In the genomic region with DNA sequence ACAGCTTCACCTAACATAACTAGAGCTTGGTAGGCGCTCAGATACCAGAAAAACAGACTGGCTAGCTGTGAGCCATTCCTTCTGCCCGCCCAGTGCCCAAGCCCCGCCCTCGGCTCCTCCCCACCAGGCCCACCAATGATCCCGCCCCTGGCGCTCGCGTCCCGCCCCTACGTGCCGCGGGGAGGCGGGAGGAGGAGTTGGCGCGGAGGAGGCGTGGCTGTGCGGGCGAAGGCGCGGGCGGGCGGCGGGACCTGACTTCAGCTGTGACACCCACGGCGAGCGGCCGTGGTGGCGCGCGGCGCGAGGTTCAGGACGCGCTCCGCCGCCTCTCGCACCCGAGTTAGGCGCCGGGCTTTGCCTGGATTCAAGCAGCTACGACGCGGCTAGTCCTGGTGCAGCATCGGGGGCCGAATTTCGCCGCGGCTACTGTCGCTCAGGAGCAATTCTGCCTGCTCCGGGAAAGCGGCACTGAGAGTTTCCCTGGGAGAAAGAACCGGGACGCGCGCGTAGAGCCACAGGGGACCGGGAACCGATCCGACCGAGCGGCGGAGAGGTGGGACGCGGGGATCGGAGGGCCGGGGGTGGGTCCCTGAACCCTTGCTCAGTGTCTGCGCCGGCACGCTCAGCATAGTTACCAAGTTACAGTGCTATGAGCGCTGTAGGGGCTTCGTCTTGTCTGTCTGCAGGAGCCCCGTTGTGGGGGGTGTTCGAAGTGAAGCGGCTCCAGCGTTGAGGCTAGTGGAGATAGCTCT, we compare ENCODE assay signal across 8 mouse cellular contexts. TPM values are rescaled to one million over a fixed set of nuclear protein-coding genes. Genes with fewer than 3 reads are reported as not detected.
DNase-seq lines count a peak whose midpoint lies in the region; ATAC-seq and TF ChIP-seq lines count a peak whose summit lies in the region.

A gene (plus strand): TSS at position 204 of the 752 bp plus-strand sequence.

- peaks cover 46% of the 10 kb centered on the region for H3K4me1 ChIP-seq in forebrain, embryonic 10.5 days
- peaks cover 45% of the 10 kb centered on the region for H3K4me1 ChIP-seq in heart, embryonic 15.5 days (replicated peaks)
- H3K4me1 ChIP-seq in liver, embryonic 14.5 days (replicated peaks; ENCODE audit: control insufficient read depth in 2 of 2, insufficient read depth in 2 of 2, low read length in 1 of 2), result peaks cover 0 to 5% of the 10 kb centered on the region in 2 experiments; a peak in 1 of 4 replicates
- 0 out of 2 replicates have a peak, but pooled peaks cover 11% of the 10 kb centered on the region for H3K4me1 ChIP-seq in neural tube, embryonic 11.5 days (ENCODE audit: control insufficient read depth, insufficient read depth, low read length)
- peaks cover 7% of the 10 kb centered on the region; the same call in 1 of the 2 replicates for H3K4me1 ChIP-seq in stomach, postnatal 0 days (replicated peaks; ENCODE audit: control insufficient read depth, insufficient read depth)

- no peaks in the 10 kb centered on the region for H3K36me3 ChIP-seq in forebrain, embryonic 10.5 days (replicated peaks)
- H3K36me3 ChIP-seq in heart, embryonic 15.5 days, result no peaks in the 10 kb centered on the region
- no peaks in the 10 kb centered on the region for H3K36me3 ChIP-seq in liver, embryonic 14.5 days (replicated peaks; ENCODE audit: control insufficient read depth, insufficient read depth, low read depth)
- H3K36me3 ChIP-seq in neural tube, embryonic 11.5 days (ENCODE audit: control insufficient read depth, insufficient read depth, low read length), result no peaks in the 10 kb centered on the region
- no peaks in the 10 kb centered on the region for H3K36me3 ChIP-seq in stomach, postnatal 0 days (ENCODE audit: control insufficient read depth, insufficient read depth, low read length)

- peak; percentile 96 for ATAC-seq in CD4-positive, CD25-positive, alpha-beta regulatory T cell, adult 4 months
- peak; percentile 95 for ATAC-seq in heart, embryonic 15.5 days (replicated peaks; ENCODE audit: insufficient number of reproducible peaks, insufficient read depth, low FRiP score, low read depth)
- peak; percentile 90 for ATAC-seq in liver, embryonic 14.5 days (ENCODE audit: insufficient read depth)
- ATAC-seq in neural tube, embryonic 11.5 days (ENCODE audit: insufficient read depth, low FRiP score, low TSS enrichment), result peak; percentile 98
- ATAC-seq in stomach, postnatal 0 days (ENCODE audit: low FRiP score, low TSS enrichment), result peak; percentile 95

- H3K4me3 ChIP-seq in forebrain, embryonic 10.5 days, result peak within 1 kb of the TSS; percentile 75
- H3K4me3 ChIP-seq in heart, embryonic 15.5 days, result peak within 1 kb of the TSS; percentile 90
- peak within 1 kb of the TSS; percentile 57 to 62 for H3K4me3 ChIP-seq in liver, embryonic 14.5 days (ENCODE audit: insufficient read depth in 1 of 2, low read depth in 2 of 2, low read length in 2 of 2)
- peak within 1 kb of the TSS; percentile 73 for H3K4me3 ChIP-seq in neural tube, embryonic 11.5 days (ENCODE audit: low read depth, low read length)
- H3K4me3 ChIP-seq in stomach, postnatal 0 days (ENCODE audit: low read depth, low read length), result peak within 1 kb of the TSS; percentile 78

- H3K9ac ChIP-seq in heart, embryonic 15.5 days, result peak within 1 kb of the TSS; percentile 84
- peak within 1 kb of the TSS; percentile 66 for H3K9ac ChIP-seq in liver, embryonic 14.5 days (replicated peaks)
- H3K9ac ChIP-seq in neural tube, embryonic 11.5 days (ENCODE audit: low read length), result peak within 1 kb of the TSS; percentile 70
- H3K9ac ChIP-seq in stomach, postnatal 0 days (ENCODE audit: low read length), result peak within 1 kb of the TSS; percentile 76

- under 1% methylated on average over 75 of the region's 75 CpGs for WGBS in forebrain, embryonic 10.5 days
- WGBS in heart, embryonic 15.5 days, result under 1% methylated on average over 74 of the region's 75 CpGs
- under 1% methylated on average over 72 of the region's 75 CpGs for WGBS in liver, embryonic 14.5 days (ENCODE audit: insufficient replicate concordance)
- under 1% methylated on average over 64 of the region's 75 CpGs for WGBS in neural tube, embryonic 11.5 days
- WGBS in stomach, postnatal 0 days, result 1% methylated on average over 60 of the region's 75 CpGs

- TF ChIP-seq EP300 in liver, embryonic 14.5 days (IDR thresholded peaks at IDR 0.05; ENCODE audit: low read depth), result no peak
- TF ChIP-seq EP300 in stomach, postnatal 0 days (optimal IDR thresholded peaks at IDR 0.05), result no peak

- DNase-seq in c-Kit-negative CD71-positive TER-119-positive erythroid progenitor cells, embryonic 14.5 days (ENCODE audit: low read depth, low spot score), result peak; percentile 54
- DNase-seq in forebrain, embryonic 10.5 days (ENCODE audit: extremely low spot score, low spot score), result peak; percentile 91
- DNase-seq in kidney, postnatal 25 days, result peak; percentile 96 to 97
- peak; percentile 67 to 77 (median 70) for DNase-seq in liver, embryonic 14.5 days (ENCODE audit: low read depth in 3 of 3, low spot score in 3 of 3)
- DNase-seq in neural tube, embryonic 11.5 days (ENCODE audit: low spot score), result peak; percentile 95
- peak; percentile 98 for DNase-seq in stomach, postnatal 0 days (ENCODE audit: low spot score)

- H3K9me3 ChIP-seq in forebrain, embryonic 10.5 days, result no peaks in the 10 kb centered on the region
- no peaks in the 10 kb centered on the region for H3K9me3 ChIP-seq in heart, embryonic 15.5 days (replicated peaks)
- H3K9me3 ChIP-seq in liver, embryonic 14.5 days (ENCODE audit: control insufficient read depth, low read length), result no peaks in the 10 kb centered on the region
- H3K9me3 ChIP-seq in neural tube, embryonic 11.5 days (ENCODE audit: control insufficient read depth, low read length), result no peaks in the 10 kb centered on the region
- no peaks in the 10 kb centered on the region for H3K9me3 ChIP-seq in stomach, postnatal 0 days (ENCODE audit: control insufficient read depth, low read length)

- H3K4me2 ChIP-seq in heart, embryonic 15.5 days, result peak within 1 kb of the TSS; percentile 90
- peak within 1 kb of the TSS; percentile 87 for H3K4me2 ChIP-seq in liver, embryonic 14.5 days (ENCODE audit: low read depth)
- peak within 1 kb of the TSS; percentile 85 for H3K4me2 ChIP-seq in neural tube, embryonic 11.5 days (ENCODE audit: low read depth)
- H3K4me2 ChIP-seq in stomach, postnatal 0 days (replicated peaks; ENCODE audit: low read depth), result peak within 1 kb of the TSS; percentile 94

- TF ChIP-seq CTCF in liver, embryonic 14.5 days (IDR thresholded peaks at IDR 0.05; ENCODE audit: low read depth), result no peak
- peak; percentile 36 for TF ChIP-seq CTCF in stomach, postnatal 0 days (IDR thresholded peaks at IDR 0.05; ENCODE audit: low read depth)

- peaks cover 36% of the 10 kb centered on the region for H3K27me3 ChIP-seq in forebrain, embryonic 10.5 days (ENCODE audit: poor library complexity, severe bottlenecking)
- H3K27me3 ChIP-seq in heart, embryonic 15.5 days, result no peaks in the 10 kb centered on the region
- peaks cover 3% of the 10 kb centered on the region; the same call in 1 of the 2 replicates for H3K27me3 ChIP-seq in liver, embryonic 14.5 days (ENCODE audit: control insufficient read depth, insufficient read depth, low read length)
- H3K27me3 ChIP-seq in neural tube, embryonic 11.5 days (ENCODE audit: control insufficient read depth, insufficient read depth, low read length), result 0 out of 2 replicates have a peak, but pooled peaks cover 4% of the 10 kb centered on the region
- no peaks in the 10 kb centered on the region for H3K27me3 ChIP-seq in stomach, postnatal 0 days (ENCODE audit: control insufficient read depth, insufficient read depth, low read length)

- peak within 1 kb of the TSS; percentile 85 for H3K27ac ChIP-seq in forebrain, embryonic 10.5 days
- peak within 1 kb of the TSS; percentile 83 for H3K27ac ChIP-seq in heart, embryonic 15.5 days
- no peak within 1 kb of the TSS for H3K27ac ChIP-seq in liver, embryonic 14.5 days
- no peak within 1 kb of the TSS for H3K27ac ChIP-seq in neural tube, embryonic 11.5 days (ENCODE audit: low read depth, low read length)
- peak within 1 kb of the TSS; percentile 67 for H3K27ac ChIP-seq in stomach, postnatal 0 days (replicated peaks)

RNA-seq across cellular contexts. Expression of the gene that starts here (rescaled TPM):
- polyA plus RNA-seq in CD4-positive, CD25-positive, alpha-beta regulatory T cell, adult 4 months (2017; shearing (Covaris generic)), result under 1 TPM; 0.31 to 0.80 TPM
- polyA plus RNA-seq in forebrain, embryonic 10.5 days (2016; fragmentation: Nextera tagmentation; extraction: Ambion mirVana), result 11.6 and 14.2 TPM in 2 replicates
- 21.4 and 21.5 TPM in 2 replicates for polyA plus RNA-seq in heart, embryonic 15.5 days (2015; fragmentation: Nextera tagmentation; extraction: Ambion mirVana)
- 1.9 and 2.3 TPM in 2 replicates for polyA plus RNA-seq in liver, embryonic 14.5 days (2012; rRNA removed)
- polyA plus RNA-seq in liver, embryonic 14.5 days (2014; fragmentation: Nextera tagmentation; extraction: Ambion mirVana), result 4.4 and 4.6 TPM in 2 replicates
- polyA plus RNA-seq in neural tube, embryonic 11.5 days (2014; fragmentation: Nextera tagmentation; extraction: Ambion mirVana), result 10.3 and 12.3 TPM in 2 replicates
- 16.8 and 17.8 TPM in 2 replicates for polyA plus RNA-seq in stomach, postnatal 0 days (2015; fragmentation: Nextera tagmentation; extraction: Ambion mirVana)

Comparison
In these comparisons a context has a peak if more than half of its experiments do, and no peak if none do; other contexts are left out.
1. Peak in ATAC-seq in CD4-positive, CD25-positive, alpha-beta regulatory T cell, adult 4 months; RNA of the gene not detected or under 1 TPM.
2. H3K27ac ChIP-seq: peak in forebrain, embryonic 10.5 days (single experiment), heart, embryonic 15.5 days (single experiment) and stomach, postnatal 0 days (single experiment); none in liver, embryonic 14.5 days (single experiment) and neural tube, embryonic 11.5 days (single experiment).
3. Peak in every context shown above with its lines, with median percentiles within 50 percentile points of each other: ATAC-seq, DNase-seq, H3K4me3 ChIP-seq, H3K4me2 ChIP-seq and H3K9ac ChIP-seq.